Mouse (Mus musculus): ENCODE measurements around the gene Kars.

Kars gene

GRCm38 (mm10) chr8:112010997-112011815, at the start of gene Kars, which contains the start of gene Terf2ip:
Gene Kars (minus strand): TSS chr8:112011323.
Gene Terf2ip (plus strand): TSS chr8:112011398.
- DNase-seq = peak; percentile 91

- DNase-seq = no peak
Measured at GRCm38 (mm10) chr8:112054456-112054855, 43.3 kb upstream of the Kars start.

- no peak for DNase-seq
Measured at GRCm38 (mm10) chr8:112051537-112051936, 40.4 kb upstream of the Kars start.

- no peak for DNase-seq
Measured at GRCm38 (mm10) chr8:112049984-112050383, 38.9 kb upstream of the Kars start.

GRCm38 (mm10) chr8:112048293-112048692, 37.2 kb upstream of the Kars start:
- DNase-seq = no peak

GRCm38 (mm10) chr8:112045896-112046295, 34.8 kb upstream of the Kars start:
- DNase-seq = peak; percentile 66

- no peak for DNase-seq
Measured at GRCm38 (mm10) chr8:112045182-112045581, 34.1 kb upstream of the Kars start.

- no peak for DNase-seq
Measured at GRCm38 (mm10) chr8:112037521-112037920, 26.4 kb upstream of the Kars start.

GRCm38 (mm10) chr8:112034603-112035002, 23.5 kb upstream of the Kars start:
- DNase-seq = no peak

- DNase-seq = no peak
Measured at GRCm38 (mm10) chr8:112033071-112033470, 21.9 kb upstream of the Kars start.

- no peak for DNase-seq
Measured at GRCm38 (mm10) chr8:112030663-112031062, 19.5 kb upstream of the Kars start.

GRCm38 (mm10) chr8:112029455-112029854, 18.3 kb upstream of the Kars start:
- no peak for DNase-seq

- DNase-seq = no peak
Measured at GRCm38 (mm10) chr8:112014936-112015335, 3.8 kb upstream of the Kars start, which contains the start of gene Gm6793. Gene Gm6793 (minus strand): TSS chr8:112015036.

GRCm38 (mm10) chr8:112011816-112012242, 706 bp upstream of the Kars start:
- peak; percentile 25 for DNase-seq

- DNase-seq = no peak
Measured at GRCm38 (mm10) chr8:112009558-112009957, 1.6 kb downstream of the Kars start.

GRCm38 (mm10) chr8:112007669-112008068, 3.5 kb downstream of the Kars start:
- no peak for DNase-seq

GRCm38 (mm10) chr8:112005601-112006000, 5.5 kb downstream of the Kars start:
- peak; percentile 63 for DNase-seq

GRCm38 (mm10) chr8:112004754-112005153, 6.4 kb downstream of the Kars start:
- DNase-seq = no peak

- DNase-seq = no peak
Measured at GRCm38 (mm10) chr8:111992703-111993039, 18.5 kb downstream of the Kars start.

GRCm38 (mm10) chr8:111992013-111992702, 19.0 kb downstream of the Kars start, which contains the start of gene Adat1:
Gene Adat1 (minus strand): TSS chr8:111992302.
- peak; percentile 89 for DNase-seq

GRCm38 (mm10) chr8:111991278-111991677, 19.8 kb downstream of the Kars start:
- no peak for DNase-seq

- DNase-seq = peak; percentile 61
Measured at GRCm38 (mm10) chr8:111989911-111990310, 21.2 kb downstream of the Kars start.

GRCm38 (mm10) chr8:111984511-111984910, 26.6 kb downstream of the Kars start:
- DNase-seq = peak; percentile 38

- DNase-seq = no peak
Measured at GRCm38 (mm10) chr8:111982116-111982515, 29.0 kb downstream of the Kars start.
